Mouse (Mus musculus): ENCODE measurements at regions not wholly inside any gene's neighbourhood (a gene's known extent, or its start where the extent isn't known, plus 50 kb on each side); places are given as distances from the start of the nearest gene placed in this dataset.

DNA sequence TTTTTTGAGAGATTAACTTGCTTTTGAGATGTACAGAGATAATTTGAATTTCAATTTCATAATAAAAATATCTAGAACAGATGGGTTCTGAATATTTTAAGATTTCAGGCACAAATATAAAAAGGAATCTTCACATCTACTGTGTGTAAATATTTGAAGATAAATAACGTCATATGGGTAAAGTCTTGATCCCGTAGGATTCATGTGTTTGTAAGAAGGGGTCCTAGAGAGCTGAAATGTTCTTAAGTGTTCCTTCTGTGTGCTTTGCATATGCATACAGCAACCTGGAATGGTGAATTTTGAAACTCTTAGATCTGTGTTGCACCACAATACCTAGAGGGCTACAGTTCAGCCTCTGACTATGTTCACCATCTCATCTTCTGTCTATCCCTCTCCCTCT is 131.4 kb upstream of the Slc35b3 start:
- DNase-seq, result no peak

DNA sequence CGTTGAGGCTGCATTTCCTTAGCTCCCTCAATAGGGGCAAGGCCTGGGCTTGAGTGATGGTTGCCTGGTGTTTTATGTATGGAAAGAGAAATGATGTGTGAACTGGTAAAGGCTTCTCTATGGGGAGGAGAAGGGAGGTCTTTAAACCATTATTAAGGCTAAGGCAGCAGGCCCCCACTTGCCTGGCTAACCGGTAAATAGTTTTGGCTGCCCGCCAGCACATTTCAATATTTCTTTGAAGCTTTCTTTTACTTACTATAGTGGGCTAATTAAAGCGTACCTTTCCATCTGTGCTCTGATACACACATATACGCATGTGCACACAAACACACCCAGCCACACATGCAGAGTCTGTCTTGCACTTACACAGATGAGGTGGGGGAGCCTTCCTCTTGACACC is 123.9 kb upstream of the Slc35b3 start:
- no peak for DNase-seq

DNA sequence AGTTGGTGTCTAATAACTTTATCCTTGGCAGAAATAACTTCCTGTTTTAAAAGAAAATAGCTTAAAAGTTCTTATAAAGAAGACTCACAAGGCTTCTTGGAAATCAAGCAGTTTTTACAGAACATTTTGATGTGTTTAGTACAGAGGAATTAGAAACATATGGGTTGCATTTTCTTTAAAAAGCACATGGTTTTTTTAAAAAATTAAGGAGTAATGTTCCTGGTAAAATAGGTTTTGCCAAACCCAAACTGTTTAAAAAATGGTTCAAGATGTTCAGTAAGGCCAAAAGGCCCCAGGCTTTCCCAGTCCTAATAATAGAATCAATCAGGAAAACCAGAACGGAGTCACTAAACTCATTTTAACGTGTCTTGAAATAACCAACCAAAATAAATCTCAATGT is 113.5 kb upstream of the Slc35b3 start:
- DNase-seq, result no peak

DNA sequence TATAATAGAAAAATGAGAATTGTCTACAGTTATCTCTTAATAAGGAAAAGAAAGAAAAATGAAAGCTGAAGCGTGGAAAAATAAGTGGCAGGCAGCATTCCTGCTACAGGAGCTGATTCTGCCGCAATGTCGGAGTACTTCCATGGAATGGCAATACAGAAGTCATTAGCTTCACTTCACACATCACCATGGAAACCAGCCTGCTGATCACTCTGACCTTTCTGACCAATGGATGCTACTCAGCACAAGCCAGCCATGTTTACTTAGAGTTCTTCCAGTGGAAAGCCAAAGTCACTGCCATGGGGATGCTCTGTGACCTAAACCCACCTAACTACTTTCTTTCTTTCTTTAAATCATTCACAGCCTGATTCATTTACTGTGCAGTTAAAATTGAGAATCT is 71.6 kb upstream of the Slc35b3 start:
- no peak for DNase-seq

GRCm38 (mm10) chr13:39020168-39020567 is 59.5 kb upstream of the Slc35b3 start:
- DNase-seq, result no peak

- DNase-seq, result peak; percentile 72 to 74
Measured at GRCm38 (mm10) chr13:39011696-39012095, 51.0 kb upstream of the Slc35b3 start.

All from layer of hippocampus, postnatal 36 days (tissue).